Mouse (Mus musculus) frontal cortex, postnatal 14 days (tissue): ENCODE results near the gene Chil1.

ENCODE experiments used
- DNase-seq, 2 experiments: peaks; one replicate each; pipeline ENCODE4 v3.0.0; 2022; ENCODE audit warnings: low spot score in 2 of 2

The Chil1 gene

DNA sequence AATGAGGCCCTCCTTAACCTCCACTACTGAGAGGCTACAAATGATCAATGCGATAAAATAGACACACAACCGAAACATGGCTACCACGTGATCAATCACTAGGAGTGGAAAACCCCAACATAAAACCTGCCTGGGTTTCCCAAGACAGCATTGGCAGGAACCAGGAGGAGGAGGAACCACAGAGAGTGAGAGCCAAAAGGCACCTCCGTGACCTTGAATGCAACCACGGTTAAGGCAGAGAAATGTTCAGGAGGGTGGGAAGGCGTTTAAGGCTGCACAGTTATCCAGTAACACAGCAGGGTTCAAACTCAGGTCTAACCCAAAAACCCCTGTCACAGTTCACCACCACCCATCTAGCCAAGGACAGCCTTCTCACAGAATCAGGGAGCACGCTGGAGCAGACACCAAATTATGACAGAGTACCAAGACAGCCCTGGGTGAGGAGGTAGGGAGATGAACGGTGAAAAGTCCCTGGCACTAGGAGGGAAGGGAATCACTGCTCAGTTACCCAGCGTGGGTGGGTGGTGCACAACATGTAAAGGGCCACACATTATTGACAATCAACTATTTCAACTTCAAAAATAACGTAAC, 48.8 kb downstream of the Chil1 start:
- DNase-seq, result no peak

DNA sequence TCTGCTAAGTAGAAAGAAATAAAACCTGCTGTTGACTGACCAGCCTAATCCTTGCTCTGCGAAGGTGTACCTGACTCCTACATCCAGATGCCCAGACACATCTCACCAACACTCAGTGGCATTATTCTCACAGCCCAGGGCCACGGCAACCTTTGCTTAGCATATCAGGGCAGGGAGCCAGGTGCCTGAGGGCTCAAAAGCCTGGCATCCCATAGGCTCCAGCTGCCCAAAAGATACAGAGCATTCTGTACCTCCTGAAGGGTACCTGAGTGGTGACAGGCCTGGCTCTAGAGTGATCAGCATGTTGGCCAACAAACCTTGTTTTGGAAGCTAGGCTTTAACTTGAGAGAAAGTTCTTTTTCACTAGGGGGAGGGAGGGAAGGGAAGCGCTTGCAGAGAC, 49.3 kb downstream of the Chil1 start:
- no peak for DNase-seq

DNA sequence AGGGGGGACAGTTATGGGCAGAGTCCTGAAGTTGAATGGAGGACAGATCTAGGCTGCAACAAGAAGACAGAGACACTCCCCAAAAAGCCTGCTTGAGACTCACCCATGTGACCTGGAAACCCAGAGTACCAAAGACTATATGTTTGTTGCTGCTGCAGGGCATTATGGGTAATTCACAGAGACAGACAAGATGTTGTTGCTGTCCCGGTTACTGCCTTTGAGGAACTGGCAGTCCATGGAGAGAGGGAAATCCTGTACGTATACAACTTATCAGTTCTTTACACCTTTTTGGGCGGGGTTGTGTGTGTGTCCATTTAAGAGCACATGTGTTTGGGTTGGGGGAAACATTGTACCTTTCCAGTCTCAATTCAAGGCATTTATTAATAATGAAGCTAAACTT, 49.7 kb downstream of the Chil1 start:
- no peak for DNase-seq

DNA sequence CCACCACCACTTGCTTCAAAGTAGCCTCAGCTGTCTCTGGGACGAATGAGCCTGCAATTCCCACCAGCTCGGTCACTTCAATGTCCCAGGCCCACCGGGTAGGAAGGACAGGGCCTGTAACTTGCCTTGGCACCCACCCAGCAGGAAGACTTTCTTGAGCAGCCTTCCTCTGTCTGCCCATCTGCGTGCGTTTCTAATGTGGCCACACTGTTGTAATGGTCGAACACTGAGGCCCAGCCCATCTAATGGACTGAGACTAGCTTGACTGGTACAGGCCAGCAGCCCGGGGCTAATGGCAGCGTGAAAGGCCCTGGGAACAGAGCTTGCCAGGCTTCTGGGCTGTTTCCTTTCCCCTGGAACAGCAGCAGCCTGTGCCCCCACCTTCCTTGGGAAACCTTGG, 50.4 kb downstream of the Chil1 start:
- DNase-seq, result no peak

DNA sequence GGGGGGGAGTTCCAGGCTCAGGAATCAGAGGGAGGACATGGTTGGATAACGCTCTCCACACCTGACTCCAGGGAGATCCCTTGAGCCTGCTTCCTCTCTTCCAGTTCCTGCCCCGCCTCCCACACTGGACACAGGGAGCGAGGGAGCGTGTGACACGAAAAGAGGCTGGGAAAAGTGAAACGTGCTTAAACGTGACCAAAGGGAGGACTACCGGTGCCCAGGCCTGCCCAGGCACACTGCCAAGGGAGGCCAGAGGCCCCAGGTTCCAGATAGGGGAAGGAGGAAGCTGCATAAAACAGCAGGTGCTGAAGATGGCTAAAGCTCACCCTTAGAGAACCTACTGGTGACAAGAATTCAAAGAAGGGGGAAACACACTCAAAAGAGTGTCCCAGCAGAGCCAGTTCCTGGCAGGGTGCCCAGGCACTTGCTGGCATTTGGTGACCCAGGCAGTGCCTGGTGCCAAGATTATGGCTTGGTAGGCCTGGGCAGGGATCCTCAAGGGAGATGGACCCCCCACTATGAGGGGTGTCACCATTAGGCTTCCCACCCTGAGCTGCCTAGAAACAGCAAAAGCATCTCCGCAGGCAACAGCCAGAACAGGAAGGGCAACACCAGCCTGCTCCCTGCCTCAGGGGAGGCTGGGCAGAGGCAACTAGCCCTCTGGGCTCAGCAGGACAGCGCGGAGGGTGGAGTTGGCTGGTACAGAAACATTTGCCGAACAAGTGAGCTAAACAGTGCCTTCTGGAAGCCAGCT, 51.0 kb downstream of the Chil1 start:
- DNase-seq, result peak; percentile 67 to 68

DNA sequence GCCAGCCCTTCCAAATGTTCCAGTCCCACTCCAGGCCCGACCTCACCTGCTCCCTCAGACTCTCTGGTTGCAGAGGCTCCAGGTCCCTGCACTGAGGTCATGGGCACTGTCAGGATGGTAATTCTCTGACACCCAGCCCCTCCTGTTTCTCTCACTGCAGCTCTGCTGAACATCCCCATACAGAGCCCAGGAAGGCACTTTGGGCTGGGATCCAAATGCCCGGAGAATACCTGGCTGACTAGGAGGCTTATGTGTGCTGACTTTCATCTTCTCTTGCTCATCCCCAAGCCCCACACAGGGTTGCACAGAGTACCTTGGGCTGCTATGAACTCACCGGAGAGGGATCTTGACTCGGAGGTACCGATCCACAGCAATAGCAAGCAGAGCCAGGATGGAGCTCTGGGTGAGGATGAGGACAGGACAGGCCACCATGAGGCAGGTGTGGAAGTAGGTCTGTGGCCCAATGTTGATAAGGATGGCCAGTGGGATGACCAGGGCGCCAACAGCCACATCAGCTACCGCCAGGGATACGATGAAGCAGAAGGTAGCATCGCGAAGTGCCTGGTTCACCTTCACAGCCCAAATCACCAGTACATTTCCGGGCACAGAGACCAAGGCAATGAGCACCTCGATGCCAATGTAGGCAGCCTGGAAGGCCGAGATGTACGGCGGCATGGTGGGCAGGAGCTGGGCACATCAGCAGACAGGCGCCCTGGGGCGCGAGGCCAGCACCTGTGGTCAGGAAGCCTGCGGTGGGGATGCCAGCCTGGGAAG, 51.9 kb downstream of the Chil1 start:
- DNase-seq, result no peak

DNA sequence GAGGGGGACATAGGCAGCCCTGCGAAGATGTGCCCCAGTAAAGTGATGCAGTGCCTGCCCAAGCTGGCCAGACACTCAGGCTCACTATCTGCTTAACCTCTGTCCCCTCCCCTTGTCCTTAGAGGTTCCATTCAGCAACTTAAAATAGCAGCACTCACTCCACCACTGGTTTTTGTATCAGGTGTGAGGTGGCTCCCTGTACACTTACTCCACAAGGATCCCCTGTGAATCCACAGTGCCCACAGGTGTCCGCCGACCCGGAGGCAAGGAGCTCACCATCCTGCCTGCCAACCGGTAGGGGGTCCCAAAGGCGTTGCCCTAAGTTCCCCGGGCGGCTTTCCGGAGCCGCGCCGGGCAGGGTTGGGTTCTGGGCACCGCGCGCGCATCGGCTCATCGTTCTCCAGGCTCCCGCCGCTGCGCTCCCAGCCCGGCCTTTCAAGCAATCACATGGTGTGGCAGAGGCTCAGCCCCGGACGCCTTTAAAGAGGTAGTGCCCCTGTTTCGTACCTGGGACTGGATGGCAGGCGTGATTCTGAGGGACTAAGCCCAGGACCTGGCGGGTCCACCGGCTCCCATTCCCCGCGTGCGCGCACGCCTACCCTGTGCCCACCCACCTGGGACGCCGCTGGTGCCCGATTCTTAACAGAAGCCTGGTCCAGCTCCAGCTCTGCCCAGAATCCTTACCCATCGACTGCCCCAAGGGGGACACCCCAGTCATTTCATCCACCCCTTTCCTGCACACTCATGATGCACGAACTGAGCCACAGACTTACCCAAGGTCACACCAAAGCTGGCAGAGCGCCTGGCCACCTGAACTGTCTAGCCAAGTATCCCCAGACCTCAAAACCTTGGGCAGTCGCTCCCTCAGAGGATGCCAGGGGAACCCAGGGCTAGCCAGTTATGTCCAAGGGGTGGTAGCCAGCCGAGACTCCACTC, 52.7 kb downstream of the Chil1 start:
- no peak for DNase-seq

DNA sequence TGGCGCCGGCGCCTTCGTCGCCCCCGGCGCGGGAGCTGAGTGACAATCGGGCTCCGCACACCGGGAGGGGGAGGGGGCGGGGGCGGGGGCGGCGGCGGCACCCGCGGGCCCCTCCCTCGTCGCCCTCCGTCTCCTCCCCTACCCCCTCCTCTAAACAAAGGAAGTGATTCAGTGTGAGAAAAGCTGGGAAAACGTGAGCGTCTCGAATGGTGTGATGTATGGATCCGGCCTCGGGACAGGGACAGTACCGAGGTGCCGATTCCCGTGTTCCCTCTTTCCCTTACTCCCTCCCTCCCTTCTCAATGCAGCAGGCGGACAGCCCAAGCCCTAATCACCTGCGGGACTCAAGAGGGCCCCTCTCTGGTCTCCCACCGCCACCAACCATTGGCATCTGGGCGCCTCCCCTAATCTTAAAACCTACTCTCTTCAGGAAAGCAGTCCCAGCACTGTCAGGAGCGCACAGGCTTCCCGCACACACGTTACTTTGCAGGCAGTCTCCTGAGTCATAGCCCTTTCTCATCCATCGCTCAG, 53.5 kb downstream of the Chil1 start, which contains the start of gene Adora1:
TSS of gene Adora1 (minus strand) at position 41 of the 531 bp plus-strand sequence.
- no peak for DNase-seq

DNA sequence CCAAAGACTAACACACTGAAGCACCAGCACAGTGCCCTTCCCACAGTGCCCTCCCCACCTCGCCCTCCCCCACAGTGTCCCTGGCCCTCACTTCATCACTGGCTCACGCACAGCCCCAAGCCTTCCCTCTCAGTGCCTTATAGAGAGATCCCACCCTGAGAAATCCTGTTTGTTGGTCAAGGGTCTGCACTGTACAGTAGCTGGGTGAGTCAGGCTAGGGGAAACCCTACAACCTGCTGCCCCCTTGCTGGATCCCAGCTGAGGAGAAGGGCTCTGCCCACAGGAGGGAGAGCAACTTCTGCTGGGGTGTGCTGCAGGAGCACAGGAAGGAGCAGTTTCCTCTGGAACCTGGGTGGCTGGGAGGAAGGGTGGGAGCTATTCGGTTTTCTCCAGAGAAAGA, 54.2 kb downstream of the Chil1 start:
- DNase-seq, result no peak

DNA sequence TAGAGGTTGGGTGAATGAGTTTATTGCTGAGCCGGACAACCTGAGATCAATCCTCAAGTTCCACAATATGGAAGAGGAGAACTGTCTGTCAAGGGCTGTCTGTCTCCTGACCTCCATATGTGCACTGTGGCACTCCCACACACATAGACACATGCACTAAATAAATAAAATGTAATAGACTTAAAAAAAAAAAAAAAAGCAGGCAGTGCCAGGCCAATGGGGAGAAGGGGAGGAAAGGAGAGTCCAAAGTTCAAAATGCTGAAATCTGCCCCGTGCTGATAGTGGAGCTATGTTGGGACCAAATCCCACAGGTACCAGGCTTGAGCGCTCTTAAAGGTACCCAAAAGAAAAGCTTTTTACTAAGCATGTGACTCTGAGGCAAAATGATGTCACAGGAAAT, 55.5 kb downstream of the Chil1 start:
- no peak for DNase-seq
